Mouse (Mus musculus): Measurements from ENCODE around the gene Gm28308.

Gm28308 gene

DNA sequence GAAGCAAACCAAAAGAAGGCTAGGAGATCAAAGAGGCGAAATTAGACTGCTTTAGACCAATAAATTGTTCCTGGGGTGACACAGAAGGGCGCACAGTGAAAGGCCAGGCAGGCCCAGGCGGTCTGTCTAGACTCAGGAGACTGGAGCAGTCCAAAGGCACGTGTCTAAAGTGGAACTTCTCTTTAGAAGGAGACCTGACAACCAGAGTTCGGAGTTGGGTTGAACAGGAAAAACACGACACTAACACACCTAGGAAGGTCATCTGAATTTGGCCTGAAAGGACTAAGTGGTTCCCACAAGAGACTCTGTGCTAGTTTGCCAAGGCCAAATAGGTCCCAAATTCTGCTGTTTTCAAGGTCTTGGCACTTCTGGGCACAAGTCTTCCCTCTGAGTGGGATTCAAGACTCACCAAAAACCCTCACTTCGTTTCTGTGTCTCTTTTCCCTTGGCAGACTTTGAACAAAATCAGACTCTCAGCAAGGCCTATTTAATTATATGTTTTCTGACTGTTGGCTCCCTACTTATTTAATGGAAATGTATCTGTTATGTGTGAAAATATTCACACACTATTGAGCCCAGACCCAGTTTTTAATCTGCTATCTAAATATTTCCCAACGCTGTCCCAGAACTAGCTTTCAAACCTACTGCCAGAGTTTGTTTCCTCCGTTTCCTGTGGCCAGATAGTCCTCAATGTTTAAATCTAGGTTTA lies 6.2 kb upstream of the Gm28308 start:
- no peak for DNase-seq (ENCODE audit: low spot score in 2 of 2)

DNA sequence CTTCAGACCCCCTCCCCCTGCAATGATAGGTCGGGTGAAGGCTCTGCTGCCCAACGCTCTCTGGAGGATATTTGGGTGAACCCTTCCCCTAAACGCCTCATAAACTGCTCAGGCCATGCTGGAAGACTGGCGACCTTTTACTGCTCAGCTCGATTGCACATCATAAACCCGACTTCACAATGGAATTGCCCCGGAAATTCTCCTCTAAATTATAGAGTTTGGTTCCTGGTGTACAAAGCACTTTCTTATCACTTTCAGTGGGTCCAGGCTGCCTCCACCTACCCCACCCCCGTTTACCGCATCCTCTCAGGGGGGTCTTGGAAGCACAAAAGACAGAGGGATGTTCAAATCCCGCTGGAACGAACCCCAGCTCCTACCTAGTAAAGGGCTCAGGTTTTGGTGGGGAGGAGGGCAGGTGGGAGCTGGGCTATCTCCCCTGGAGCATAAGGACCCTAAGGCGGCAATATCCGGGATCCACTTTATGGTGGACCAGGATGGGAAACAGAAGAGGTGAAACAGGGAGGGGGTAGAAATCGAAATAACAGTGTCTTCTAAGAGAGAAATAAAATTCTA lies 5.6 kb upstream of the Gm28308 start:
- DNase-seq (ENCODE audit: low spot score in 2 of 2) = no peak

DNA sequence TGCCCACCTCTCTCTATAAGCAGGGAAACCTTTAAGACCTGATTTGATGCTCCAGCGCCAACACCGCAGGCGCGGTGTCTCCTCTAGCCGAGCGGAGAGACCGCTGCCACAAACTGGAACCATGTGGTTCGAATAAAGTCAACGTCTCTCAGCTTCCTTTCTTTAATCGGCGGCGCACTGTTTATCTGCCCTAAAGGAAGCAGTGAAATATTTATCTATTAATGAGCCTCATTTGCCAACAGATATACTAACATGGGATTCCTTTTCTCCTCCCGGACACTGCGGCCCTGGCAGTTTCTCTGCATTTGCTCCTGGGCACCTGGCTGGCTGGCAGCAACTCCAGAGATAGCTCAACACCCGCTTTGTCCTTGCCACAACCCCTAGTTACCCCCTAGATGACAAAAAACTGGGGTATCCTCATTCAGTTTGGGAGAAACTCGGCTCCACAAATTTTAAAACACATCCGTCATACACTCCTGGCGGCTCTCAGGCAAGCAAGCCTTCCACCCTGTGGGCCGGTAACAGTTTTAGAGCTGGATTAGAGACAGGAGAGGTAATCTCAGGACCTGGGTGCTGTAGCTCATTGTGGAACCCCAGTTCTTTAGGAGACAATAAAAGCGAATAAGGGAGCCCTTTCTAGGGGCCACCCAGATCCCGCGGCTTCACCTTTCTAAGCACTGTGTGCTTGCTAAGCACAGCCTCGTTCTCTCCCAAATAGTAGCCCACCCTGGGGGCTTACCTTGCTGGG lies 4.9 kb upstream of the Gm28308 start:
- no peak for DNase-seq (ENCODE audit: low spot score in 2 of 2)

DNA sequence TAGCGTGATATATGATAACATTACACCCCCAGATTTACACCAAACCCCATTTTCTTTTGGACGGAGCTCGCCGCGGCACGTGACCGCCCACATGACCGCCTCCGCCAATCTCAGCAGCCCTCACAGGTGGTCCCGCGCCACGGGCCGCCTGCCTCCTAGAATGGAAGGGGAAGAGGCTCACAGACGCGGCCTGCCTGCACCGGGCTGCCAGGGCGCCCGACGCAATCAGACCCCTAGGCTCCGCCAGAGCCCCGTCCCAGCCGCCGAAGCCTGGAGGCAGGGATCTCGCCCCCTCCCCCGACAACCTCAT lies 4.3 kb upstream of the Gm28308 start:
- no peak for DNase-seq (ENCODE audit: low spot score in 2 of 2)

DNA sequence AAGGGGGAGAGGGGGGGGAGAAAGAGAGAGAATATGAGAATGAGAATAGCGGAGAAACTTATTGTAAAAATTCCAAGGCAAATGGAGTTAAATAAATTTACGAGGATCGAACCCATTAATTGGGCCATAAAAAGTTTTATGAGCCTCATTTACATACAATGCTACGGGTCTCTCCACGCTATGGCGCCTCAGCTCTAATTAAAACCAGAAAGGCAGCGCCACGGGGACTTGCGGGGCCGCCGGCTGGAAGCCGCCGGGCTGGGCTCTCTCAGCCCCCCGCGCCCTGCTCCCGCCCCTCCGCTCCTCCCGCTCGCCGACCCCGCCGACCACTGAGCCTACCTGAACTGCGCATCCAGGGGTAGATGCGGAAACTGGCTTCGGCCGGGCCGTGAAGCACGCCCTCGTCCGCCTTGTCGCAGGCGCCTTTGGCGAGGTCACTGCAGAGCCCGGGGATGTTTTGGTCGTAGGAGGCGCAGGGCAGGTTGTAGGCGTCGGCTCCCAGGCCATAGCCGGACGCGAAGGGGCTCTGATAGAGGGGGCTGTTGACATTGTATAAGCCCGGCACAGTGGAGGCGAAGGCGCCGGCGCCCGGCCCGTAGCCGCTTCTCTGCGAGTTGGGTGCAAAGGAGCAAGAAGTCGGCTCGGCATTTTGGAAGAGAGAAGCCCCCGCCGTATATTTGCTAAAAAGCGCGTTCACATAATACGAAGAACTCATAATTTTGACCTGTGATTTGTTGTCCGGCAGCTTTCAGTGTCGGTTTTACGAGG lies 3.7 kb upstream of the Gm28308 start:
- no peak for DNase-seq (ENCODE audit: low spot score in 2 of 2)

DNA sequence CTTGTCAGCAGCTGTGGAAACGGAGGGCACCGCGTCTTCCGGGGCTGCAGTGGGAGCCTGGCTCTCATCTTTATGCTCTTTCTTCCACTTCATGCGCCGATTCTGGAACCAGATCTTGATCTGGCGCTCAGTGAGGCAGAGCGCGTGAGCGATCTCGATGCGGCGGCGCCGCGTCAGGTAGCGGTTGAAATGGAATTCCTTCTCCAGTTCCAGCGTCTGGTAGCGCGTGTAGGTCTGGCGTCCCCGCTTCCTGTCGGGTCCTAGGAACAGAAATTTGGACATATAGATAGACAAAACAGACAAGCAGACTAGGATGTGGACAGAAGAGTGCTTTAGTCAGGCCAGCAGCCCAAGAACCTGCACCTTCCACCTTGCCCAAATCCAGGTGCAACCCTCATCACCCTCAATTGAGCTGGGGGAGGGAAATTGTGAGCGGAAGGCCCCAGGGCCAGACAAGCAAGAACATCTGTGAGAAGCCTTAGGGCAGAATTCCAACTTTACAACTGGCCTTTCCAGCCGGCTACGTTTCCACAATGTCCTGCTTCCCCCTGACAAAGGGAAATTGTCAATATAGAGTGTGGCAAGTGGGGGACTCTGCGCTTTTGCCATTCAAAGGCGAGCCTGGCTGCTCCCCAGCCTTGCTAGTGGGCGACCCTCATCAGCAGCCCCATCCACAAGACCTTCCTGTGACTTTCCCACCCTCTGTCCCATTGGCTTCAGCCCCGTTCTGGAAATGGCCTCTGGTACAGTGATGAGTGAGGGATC lies 2.8 kb upstream of the Gm28308 start:
- no peak for DNase-seq (ENCODE audit: low spot score in 2 of 2)

DNA sequence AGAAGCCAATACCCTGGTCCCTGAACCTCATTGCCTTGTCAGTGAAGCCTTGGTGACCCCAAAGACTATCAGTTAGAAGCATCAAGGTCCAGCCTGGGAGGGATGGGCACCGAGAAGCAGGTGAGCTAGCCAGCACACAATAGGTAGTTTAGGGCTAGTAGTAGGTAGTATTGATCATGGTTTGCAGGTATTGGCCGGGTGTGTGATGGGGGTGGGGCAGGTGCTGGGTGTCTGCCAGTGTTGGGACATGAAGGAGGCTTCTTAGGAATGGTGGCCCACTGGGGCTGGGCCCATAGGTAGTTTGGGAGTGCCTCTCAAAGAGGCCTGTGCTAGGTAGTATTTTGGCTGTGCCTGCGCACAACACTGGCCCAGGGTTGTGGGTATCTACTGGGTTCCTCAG lies 1.9 kb upstream of the Gm28308 start:
- DNase-seq (ENCODE audit: low spot score in 2 of 2) = no peak

DNA sequence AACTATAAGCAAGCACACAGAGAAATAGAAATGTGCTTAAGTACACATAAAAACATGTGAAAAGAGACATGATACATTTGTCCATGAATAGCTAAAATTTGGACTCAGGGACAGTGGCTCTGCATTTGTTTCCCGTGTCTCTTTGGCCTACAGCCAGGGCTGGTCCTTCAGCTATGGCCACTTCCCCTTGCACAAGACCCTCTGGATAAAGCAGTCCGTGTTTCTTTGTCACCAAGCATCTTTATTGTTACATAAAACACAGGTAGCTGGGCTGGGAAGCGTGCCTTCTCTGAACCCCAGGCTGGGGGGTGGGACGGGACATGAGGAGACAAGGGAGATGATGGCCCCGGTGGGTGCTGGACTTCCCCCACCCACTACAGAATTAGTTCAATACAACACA lies 1.1 kb upstream of the Gm28308 start:
- no peak for DNase-seq (ENCODE audit: low spot score in 2 of 2)

DNA sequence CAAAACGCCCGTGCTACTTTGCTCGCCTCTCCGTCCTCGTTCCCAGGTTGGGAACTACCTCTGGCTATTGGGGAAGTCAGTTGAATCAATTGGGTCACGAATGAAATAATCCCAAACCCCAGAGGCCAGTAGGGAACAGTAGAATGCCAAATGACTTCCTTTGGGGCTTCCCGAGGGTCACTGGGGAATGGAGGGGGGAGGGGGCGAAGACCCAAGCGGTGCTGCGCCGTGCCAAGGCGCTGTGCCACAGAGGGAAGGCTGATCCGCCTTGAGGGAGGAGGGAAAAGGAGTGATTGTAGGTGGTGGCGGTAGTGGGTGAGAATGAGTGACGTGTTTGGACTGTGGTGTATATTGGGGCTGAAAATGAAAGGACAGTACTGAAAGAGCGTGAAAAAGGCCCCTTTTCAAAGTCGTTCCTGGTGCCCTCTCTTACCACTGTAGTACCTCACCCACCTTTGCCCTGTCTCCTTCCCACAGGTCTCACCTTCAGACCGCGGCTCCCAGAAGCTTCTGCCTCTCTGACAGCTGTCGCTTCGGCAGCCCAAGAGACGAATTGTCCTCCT lies 502 bp downstream of the Gm28308 start:
- no peak for DNase-seq (ENCODE audit: low spot score in 2 of 2)

DNA sequence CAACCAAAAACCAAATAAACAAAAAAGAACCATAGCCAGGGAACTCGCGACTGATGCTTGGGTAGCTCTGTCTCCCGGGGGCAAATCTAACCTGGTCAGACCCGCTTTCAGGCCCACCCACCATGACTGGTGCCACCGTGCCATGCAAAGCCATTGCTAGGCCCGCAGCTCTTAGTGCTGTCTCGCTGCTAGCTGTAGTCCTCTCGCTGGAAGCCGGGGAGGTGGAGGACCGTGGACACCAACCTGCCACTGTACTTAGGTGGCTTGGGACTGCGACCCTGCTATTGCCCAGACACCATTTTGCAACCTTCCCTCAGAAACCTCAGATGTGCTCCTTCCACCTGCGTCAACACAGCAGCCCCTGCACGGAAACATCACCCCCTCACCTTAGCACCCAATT lies 1.2 kb downstream of the Gm28308 start:
- DNase-seq (ENCODE audit: low spot score in 2 of 2) = no peak

DNA sequence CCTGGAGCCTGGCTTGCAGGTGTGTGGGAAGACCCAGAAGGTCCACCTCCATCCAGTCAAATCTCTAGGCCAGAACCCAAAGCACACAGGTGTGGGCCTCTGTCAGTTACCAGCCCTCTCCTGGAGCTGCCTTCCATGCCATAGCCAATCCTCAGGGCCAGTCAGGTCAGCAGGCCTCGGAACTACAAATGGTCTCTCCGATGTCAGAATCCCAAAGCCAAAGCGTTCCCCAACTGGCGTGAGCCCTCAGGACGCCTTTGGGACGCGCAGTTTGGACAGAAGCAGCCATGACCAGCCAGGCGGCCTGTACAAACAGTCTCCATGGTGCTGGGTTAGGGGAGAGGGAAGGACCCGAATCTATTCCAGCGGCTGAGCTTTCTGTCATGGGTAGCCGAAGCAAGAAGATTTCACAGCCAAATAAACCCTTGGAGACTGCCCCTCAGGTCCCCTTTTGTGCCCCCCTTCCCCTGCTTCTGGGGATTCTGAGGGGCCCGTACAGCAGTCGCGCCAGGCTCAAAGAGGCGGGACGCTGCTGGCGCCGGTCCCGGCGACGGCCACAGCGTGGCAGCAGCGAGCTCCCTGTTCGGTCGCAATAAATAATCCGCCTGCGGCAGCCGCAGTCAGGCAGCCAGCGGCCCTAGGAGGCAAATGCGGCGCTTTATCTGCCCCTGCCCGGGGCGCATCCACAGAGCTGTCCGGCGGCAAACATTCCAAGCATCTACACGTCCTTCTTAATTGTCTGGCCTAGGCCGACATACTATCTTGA lies 1.8 kb downstream of the Gm28308 start:
- peak in 1 of 2 experiments; percentile 37 for DNase-seq (ENCODE audit: low spot score in 2 of 2)

DNA sequence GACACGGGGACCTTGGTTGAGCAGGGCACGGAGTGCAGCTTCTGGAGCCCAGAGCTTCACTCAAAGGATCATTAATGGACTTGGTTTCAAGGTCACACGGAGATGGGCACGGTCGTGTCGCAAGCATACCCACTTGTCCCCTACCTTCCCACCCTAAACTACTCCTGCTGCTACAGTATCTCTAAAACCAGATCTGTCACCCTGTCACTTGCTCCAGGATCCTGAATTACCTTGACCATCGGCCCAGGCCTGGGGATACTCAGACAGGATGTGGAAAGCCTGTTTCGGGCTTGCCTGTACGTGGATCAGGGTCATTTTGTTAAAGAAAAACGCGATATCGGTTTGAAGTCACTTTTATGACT lies 3.5 kb downstream of the Gm28308 start:
- no peak for DNase-seq (ENCODE audit: low spot score in 2 of 2)

DNA sequence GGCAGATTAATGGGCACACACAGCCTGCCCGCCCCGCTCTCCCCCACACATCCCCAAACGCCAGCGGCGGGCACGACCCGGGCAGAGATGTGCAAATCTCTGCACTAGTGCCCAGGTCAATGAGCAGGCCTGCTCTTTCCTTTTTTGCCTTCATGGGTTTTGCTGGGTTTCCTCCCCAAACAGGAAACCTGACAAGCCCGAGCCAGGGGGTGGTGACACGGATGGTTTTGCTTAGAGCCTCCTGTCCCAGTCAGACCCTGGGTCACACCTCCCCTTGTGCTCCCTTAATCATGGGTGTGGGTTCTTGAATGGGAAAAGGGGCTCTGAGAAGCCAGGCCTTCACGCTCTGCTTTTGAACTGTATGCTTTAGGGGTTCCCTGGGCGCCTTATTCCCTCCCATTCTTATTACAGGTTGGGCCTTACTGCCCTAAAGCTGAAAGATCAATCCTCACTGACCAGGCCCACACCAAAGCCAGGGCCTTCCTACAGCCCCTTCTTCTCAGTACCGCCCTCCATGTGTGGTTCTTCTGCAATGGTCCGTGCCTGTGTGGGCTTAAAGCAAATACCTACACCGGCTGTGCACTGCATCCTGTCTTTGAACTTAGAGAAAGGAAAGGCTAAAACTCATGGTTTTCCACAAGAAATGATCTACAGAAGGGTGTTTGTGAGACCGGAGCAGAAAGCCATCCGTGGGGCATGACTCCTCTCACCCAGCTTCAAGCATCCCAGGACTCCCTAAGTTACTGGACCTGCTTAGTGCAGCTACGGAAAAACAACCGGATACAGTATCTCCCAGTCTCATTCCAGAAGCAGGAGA lies 4.1 kb downstream of the Gm28308 start:
- no peak for DNase-seq (ENCODE audit: low spot score in 2 of 2)

DNA sequence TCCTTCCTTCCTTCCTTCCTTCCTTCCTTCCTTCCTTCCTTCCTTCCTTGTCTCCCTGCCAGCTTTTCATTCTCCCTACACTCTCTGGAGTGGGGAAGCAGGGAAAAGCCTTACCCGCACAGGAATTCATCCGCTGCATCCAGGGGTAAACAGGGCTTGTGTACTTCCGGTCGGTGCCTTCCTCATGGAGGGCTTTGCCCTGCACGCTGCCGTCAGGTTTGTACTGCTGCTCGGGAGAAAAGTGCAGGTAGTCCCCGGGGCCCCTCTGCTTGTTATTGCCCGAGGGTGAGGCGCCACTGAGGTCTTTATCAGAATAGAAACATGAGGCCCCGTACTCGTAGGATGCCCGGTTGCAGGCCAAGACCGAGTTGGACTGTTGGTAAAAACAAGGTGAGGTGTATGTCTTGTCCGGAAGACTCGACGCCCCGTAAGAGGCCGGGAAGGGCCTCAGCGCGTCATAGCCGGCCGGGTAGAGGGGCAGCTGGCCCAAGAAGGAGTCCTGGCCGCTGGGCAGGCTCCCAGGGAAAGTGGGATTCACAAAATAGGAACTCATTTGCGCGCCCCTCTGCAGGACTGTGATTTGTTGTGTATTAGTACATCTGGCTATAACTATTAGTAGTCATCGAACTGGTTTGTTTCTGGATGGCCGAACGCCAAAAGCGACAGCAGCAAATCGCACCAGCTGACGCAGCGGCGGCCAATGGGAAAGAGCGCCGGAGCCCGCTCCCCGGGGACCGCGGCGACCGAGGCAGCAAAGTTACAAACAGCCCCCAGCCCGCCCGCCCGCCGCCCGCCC lies 4.9 kb downstream of the Gm28308 start, which contains the start of gene Hoxa6:
TSS of gene Hoxa6 (minus strand) at position 651 of the 796 bp plus-strand sequence.
- no peak for DNase-seq (ENCODE audit: low spot score in 2 of 2)

DNA sequence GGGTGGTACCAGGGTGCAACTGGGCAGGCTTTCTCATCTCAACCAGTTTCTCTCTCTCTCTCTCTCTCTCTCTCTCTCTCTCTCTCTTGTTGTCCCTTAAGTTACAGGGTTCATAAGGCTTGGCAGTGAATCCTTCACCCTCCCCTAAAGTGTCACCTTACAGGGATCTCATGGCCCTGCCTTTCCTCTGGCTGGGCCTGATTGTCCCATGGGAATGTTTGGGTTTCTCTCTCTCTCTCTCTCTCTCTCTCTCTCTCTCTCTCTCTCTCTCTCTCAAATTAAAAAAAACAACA lies 5.5 kb downstream of the Gm28308 start:
- no peak for DNase-seq (ENCODE audit: low spot score in 2 of 2)

DNA sequence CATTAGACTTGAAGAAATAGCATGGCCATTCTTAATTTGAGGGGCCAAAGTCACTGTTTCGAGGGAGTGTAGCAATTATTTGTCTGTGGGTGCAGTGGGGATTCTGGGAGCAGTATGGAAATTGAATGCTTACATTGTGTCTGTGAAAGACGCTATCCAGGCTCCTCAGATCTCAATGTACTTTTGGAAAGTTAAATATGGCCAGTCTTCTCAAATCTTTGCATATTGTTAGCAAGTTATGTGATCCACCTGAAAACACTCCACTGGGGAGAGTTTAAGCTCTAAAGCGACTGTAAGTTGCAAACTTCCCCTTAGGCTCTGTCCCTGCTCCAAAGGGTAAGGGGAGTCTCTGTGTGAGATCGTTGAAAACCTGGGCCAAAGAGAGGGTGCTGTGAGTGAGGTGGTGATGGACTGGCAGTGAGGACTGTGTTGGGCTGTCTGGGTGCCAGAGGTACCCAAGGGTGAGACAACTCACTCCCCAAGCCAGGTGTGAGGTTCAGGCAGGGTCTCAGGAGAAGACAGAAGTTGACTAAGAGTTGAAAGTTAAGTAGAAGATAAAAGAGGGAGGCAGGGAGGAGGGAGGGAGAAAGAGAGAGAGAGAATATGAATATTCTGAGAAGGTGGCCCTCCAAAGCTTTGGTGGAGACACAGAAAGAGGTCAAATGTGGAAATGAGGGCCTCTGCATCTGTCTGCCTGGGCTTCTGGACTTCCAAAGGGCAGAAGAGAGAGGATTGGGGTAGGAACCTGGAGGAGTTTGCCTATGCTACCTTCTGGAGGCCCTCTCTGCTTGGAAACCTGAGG lies 6.1 kb downstream of the Gm28308 start:
- no peak for DNase-seq (ENCODE audit: low spot score in 2 of 2)

DNA sequence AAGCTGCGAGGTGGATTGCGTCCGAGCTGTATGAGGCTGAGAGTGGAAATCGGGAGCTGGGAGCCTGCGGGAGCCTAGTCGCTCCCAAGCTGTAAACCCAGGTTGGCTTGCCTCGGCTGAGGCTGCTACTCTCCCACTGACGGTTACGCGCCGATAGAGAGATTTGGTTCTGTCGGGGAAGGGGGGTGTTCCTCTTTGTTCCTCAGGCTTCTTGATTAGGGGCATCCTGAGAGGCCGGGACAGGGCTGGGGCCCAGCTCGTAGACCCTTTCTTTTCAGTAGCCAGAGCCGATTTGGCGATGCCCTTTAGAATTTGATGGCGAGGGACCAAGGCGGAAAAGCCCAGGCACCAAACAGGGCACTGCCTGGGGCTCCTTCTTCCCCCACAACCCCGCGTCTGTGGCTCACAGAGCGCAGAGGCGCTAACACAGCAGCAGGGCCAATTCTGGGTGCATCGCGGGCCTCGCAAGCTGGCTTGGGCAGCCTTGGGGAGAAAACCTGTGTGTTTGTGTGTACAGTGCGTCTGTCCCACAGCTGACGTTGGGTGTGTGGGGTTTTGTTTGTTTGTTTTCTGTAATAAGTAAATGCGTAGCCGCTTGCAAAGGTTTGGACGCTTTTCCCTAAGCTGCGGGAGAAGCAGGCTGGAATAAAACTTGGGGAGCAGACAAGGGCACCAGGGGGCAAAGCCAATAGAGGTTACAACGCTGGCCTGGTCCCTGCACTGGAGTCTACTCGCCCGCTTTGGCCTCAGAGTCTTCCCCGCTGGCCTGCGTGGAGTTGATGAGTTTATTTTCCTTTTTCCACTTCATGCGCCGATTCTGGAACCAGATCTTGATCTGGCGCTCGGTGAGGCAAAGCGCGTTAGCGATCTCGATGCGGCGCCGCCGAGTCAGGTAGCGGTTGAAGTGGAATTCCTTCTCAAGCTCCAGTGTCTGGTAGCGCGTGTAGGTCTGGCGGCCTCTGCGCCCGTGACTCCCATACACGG lies 7.2 kb downstream of the Gm28308 start:
- DNase-seq (ENCODE audit: low spot score in 2 of 2) = no peak

Measured in right cerebral cortex, postnatal 36 days (tissue).